Mouse (Mus musculus) 416B (cell line): ENCODE measurements at regions not wholly inside any gene's neighbourhood (a gene's known extent, or its start where the extent isn't known, plus 50 kb on each side); places are given as distances from the start of the nearest gene placed in this dataset.

Source experiments
- DNase-seq: peaks from one replicate; pipeline ENCODE4 v3.0.0; 2011; ENCODE audit warnings: low read depth

- DNase-seq = no peak
Observed at GRCm38 (mm10) chr1:121176541-121176940, 155.8 kb downstream of the Insig2 start.

GRCm38 (mm10) chr1:121177136-121177907, 155.1 kb downstream of the Insig2 start:
- DNase-seq = no peak

- no peak for DNase-seq
Observed at GRCm38 (mm10) chr1:121177908-121178311, 154.5 kb downstream of the Insig2 start.

- no peak for DNase-seq
Observed at GRCm38 (mm10) chr1:121178611-121179245, 153.7 kb downstream of the Insig2 start.

GRCm38 (mm10) chr1:121180273-121181030, 151.9 kb downstream of the Insig2 start:
- DNase-seq = peak; percentile 45

- DNase-seq = peak; percentile 17
Observed at GRCm38 (mm10) chr1:121188895-121189294, 143.5 kb downstream of the Insig2 start.

GRCm38 (mm10) chr1:121194800-121195199, 137.6 kb downstream of the Insig2 start:
- no peak for DNase-seq

GRCm38 (mm10) chr1:121215843-121216242, 116.5 kb downstream of the Insig2 start:
- DNase-seq = peak; percentile 19

GRCm38 (mm10) chr1:121224250-121224649, 108.1 kb downstream of the Insig2 start:
- no peak for DNase-seq

- no peak for DNase-seq
Observed at GRCm38 (mm10) chr1:121226466-121227232, 105.7 kb downstream of the Insig2 start.

- DNase-seq = no peak
Observed at GRCm38 (mm10) chr1:121227233-121227594, 105.2 kb downstream of the Insig2 start.

GRCm38 (mm10) chr1:121243576-121243975, 88.8 kb downstream of the Insig2 start:
- no peak for DNase-seq

- no peak for DNase-seq
Observed at GRCm38 (mm10) chr1:121247556-121247955, 84.8 kb downstream of the Insig2 start.

GRCm38 (mm10) chr1:121249081-121249480, 83.3 kb downstream of the Insig2 start:
- DNase-seq = peak; percentile 63

- DNase-seq = no peak
Observed at GRCm38 (mm10) chr1:121250686-121251085, 81.7 kb downstream of the Insig2 start.

GRCm38 (mm10) chr1:121252056-121252455, 80.3 kb downstream of the Insig2 start:
- DNase-seq = no peak

GRCm38 (mm10) chr1:121254196-121254595, 78.2 kb downstream of the Insig2 start:
- no peak for DNase-seq
